In the genomic region with DNA sequence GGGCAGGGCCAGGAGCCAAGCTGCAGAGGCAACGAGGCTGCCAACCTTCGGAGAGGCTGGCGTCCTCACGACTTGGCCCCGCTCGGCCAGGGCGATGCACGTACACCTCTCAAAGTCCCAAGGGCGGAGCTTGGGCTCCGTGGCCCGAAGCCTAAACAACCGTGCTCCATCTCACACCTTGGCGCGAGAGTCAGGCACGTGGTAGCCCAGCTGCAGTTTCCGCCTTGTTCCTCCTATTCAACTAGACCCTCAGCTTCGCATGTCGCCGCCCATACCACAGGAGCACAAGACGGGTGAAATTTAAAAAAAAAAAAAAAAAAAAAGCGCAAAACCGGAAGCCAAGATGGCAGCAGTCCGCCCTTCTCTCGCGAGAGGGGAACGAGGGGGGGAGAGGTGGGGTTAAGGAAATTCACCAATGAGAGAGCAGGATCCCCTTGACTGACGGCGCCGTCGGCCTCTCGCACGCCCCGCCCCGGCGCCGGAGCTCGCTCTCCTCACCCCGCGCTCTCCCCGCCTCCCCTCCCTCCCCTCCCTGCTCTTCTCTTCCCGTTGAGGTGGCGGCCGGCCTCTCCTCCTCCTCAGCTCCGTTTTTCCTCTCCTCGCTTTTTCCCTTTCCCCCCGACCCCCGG, we compare ENCODE assay signal across 8 mouse cellular contexts. TPM values are rescaled to one million over a fixed set of nuclear protein-coding genes. Genes with fewer than 3 reads are reported as not detected.
DNase-seq lines count a peak whose midpoint lies in the region; ATAC-seq lines count a peak whose summit lies in the region.

A gene (plus strand): TSS at position 470 of the 629 bp plus-strand sequence.

- peaks cover 22% of the 10 kb centered on the region for H3K4me1 ChIP-seq in hindbrain, embryonic 16.5 days (ENCODE audit: control insufficient read depth, insufficient read depth, low read depth, low read length)

- ATAC-seq in hindbrain, embryonic 16.5 days: peak; percentile 98

- WGBS in hindbrain, embryonic 16.5 days: under 1% methylated on average over 40 of the region's 47 CpGs
- WGBS in macrophage (ENCODE audit: missing documents): 0% methylated on average over 20 of the region's 47 CpGs

- H3K27ac ChIP-seq in hindbrain, embryonic 16.5 days (ENCODE audit: low read depth, low read length): peak within 1 kb of the TSS; percentile 99
- H3K27ac ChIP-seq in macrophage: peak within 1 kb of the TSS; percentile 90

- no peaks in the 10 kb centered on the region; the same call in 1 of the 2 replicates for H3K9me3 ChIP-seq in hindbrain, embryonic 16.5 days (ENCODE audit: control insufficient read depth, low read length)

- H3K4me3 ChIP-seq in hindbrain, embryonic 16.5 days (ENCODE audit: low read length): peak within 1 kb of the TSS; percentile 97
- H3K4me3 ChIP-seq in macrophage (ENCODE audit: inconsistent target): peak within 1 kb of the TSS; percentile 74

- DNase-seq in T-cell, adult 2 months (ENCODE audit: low spot score): peak; percentile 96
- peak; percentile 93 to 95 for DNase-seq in cerebellum, postnatal 36 days
- DNase-seq in gastrocnemius, adult 18-20 months (ENCODE audit: low spot score): peak; percentile 95
- DNase-seq in left cerebral cortex, adult 18-20 months (ENCODE audit: low spot score in 2 of 2): peak; percentile 91 to 95
- DNase-seq in right cerebral cortex, adult 18-20 months: peak; percentile 95
- DNase-seq in urinary bladder, postnatal 10 days (ENCODE audit: low spot score): peak; percentile 90

- no peaks in the 10 kb centered on the region for H3K27me3 ChIP-seq in hindbrain, embryonic 16.5 days (replicated peaks; ENCODE audit: control insufficient read depth, insufficient read depth, low read length)

- no peaks in the 10 kb centered on the region for H3K36me3 ChIP-seq in hindbrain, embryonic 16.5 days (ENCODE audit: control insufficient read depth, insufficient read depth, low read length)
- no peaks in the 10 kb centered on the region for H3K36me3 ChIP-seq in macrophage (ENCODE audit: inconsistent target)

- H3K79me2 ChIP-seq in macrophage (ENCODE audit: inconsistent target): peaks cover 42% of the 10 kb centered on the region

- H3K9ac ChIP-seq in hindbrain, embryonic 16.5 days (ENCODE audit: low read depth, low read length): peak within 1 kb of the TSS; percentile 99

- H3K4me2 ChIP-seq in hindbrain, embryonic 16.5 days (ENCODE audit: low read length): peak within 1 kb of the TSS; percentile 75

RNA-seq across cellular contexts. Expression of the gene that starts here (rescaled TPM):
- total RNA-seq in gastrocnemius, adult 18-20 months (2021): 100 to 1,000 TPM; 137 to 141 TPM
- polyA plus RNA-seq in hindbrain, embryonic 16.5 days (2015; fragmentation: Nextera tagmentation; extraction: Ambion mirVana): 414 and 419 TPM in 2 replicates
- total RNA-seq in left cerebral cortex, adult 18-20 months (2021): 100 to 1,000 TPM; 313 to 314 TPM
- 100 to 1,000 TPM in 24 of 26 experiments, 10 to 100 TPM in 2; 88.1 to 403 (median 202) TPM for total RNA-seq in macrophage (2018; cell fraction: chromatin; rRNA removed)
- total RNA-seq in macrophage (2018; cell fraction: cytosol; rRNA removed): 100 to 1,000 TPM; 413 to 754 (median 525) TPM
- 100 to 1,000 TPM; 142 to 412 (median 227) TPM for total RNA-seq in macrophage (2018; cell fraction: nucleus; rRNA removed)
- polyA plus RNA-seq in macrophage (2018): 687 to 803 TPM (median 741 TPM) in 3 replicates

Comparison
In these comparisons a context has a peak if more than half of its experiments do, and no peak if none do; other contexts are left out.
1. Peak in every context shown above with its lines: DNase-seq, ATAC-seq, H3K4me3 ChIP-seq and H3K27ac ChIP-seq.